Mouse (Mus musculus): ENCODE measurements at regions not wholly inside any gene's neighbourhood (a gene's known extent, or its start where the extent isn't known, plus 50 kb on each side); places are given as distances from the start of the nearest gene placed in this dataset.

DNA sequence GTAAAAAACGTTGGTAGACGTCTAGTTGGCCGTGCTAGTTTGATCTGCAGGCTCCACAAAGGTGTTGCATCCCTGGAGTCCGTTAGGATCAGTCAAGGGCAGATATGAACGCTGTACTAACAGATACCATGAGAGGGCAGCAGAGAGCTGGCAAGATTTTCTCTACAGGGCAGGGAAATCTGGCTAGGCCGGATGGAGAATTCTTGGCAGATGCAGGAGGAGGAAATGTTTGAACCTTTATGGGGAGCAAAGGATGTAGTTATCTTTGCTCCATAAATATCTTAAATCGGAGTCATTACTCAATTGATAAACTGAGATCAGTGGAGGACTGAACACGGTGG lies 547.2 kb downstream of the Sqor start:
- peaks cover 2% of the 10 kb centered on the region for H3K9me3 ChIP-seq (replicated peaks; ENCODE audit: low read length)
- H3K9ac ChIP-seq (ENCODE audit: insufficient read depth, low read depth): no peak overlapping the region
- H3K27me3 ChIP-seq (replicated peaks): no peaks in the 10 kb centered on the region
- no peak overlapping the region for H3K27ac ChIP-seq (ENCODE audit: insufficient read depth, low read depth)
- TF ChIP-seq TBP (conservative IDR thresholded peaks at IDR 0.05; ENCODE audit: low read depth, low read length) (no peak), ZMIZ1 (IDR thresholded peaks at IDR 0.05; ENCODE audit: low read depth, low read length) (no peak), CHD1 (IDR thresholded peaks at IDR 0.05; ENCODE audit: low read depth, low read length) (no peak), USF2 (conservative IDR thresholded peaks at IDR 0.05; ENCODE audit: low read depth, low read length) (no peak), EP300 (IDR thresholded peaks at IDR 0.05; ENCODE audit: low read length) (no peak), SMC3 (IDR thresholded peaks at IDR 0.05; ENCODE audit: low read depth, low read length) (peak; percentile 49), MEF2A (IDR thresholded peaks at IDR 0.05; ENCODE audit: borderline replicate concordance, low read depth, low read length) (no peak), ZKSCAN1 (IDR thresholded peaks at IDR 0.05; ENCODE audit: borderline replicate concordance, low read depth, low read length) (no peak), GABPA (IDR thresholded peaks at IDR 0.05; ENCODE audit: insufficient replicate concordance, low read depth, low read length) (no peak), ETS1 (conservative IDR thresholded peaks at IDR 0.05; ENCODE audit: low read depth, low read length) (no peak), SIN3A (IDR thresholded peaks at IDR 0.05; ENCODE audit: low read length) (no peak), E2F4 (IDR thresholded peaks at IDR 0.05; ENCODE audit: insufficient replicate concordance, low read depth, low read length) (no peak), IRF4 (IDR thresholded peaks at IDR 0.05; ENCODE audit: low read depth, low read length) (no peak), RAD21 (IDR thresholded peaks at IDR 0.05; ENCODE audit: low read depth, low read length) (peak; percentile 57), UBTF (IDR thresholded peaks at IDR 0.05; ENCODE audit: low read depth, low read length) (no peak), CHD2 (IDR thresholded peaks at IDR 0.05; ENCODE audit: low read length) (no peak), USF1 (IDR thresholded peaks at IDR 0.05; ENCODE audit: low read depth, low read length) (no peak), BHLHE40 (IDR thresholded peaks at IDR 0.05; ENCODE audit: low read depth, low read length) (no peak), ZC3H11A (IDR thresholded peaks at IDR 0.05; ENCODE audit: low read depth, low read length) (no peak), RCOR1 (conservative IDR thresholded peaks at IDR 0.05; ENCODE audit: low read depth, low read length) (no peak), HCFC1 (IDR thresholded peaks at IDR 0.05; ENCODE audit: low read depth, low read length) (no peak), POLR2A (IDR thresholded peaks at IDR 0.05; ENCODE audit: low read depth, low read length) (no peak), CTCF (conservative IDR thresholded peaks at IDR 0.05 in 1 of 2, IDR thresholded peaks at IDR 0.05 in 1 of 2; ENCODE audit: low read depth in 2 of 2, low read length in 2 of 2) (peak; percentile 57 to 62), MXI1 (IDR thresholded peaks at IDR 0.05; ENCODE audit: low read depth, low read length) (no peak), ZNF384 (IDR thresholded peaks at IDR 0.05; ENCODE audit: low read depth, low read length) (no peak), TCF12 (IDR thresholded peaks at IDR 0.05; ENCODE audit: low read depth, low read length) (no peak)
- peak; percentile 33 for DNase-seq (ENCODE audit: extremely low read depth)
- H3K4me3 ChIP-seq (replicated peaks in 1 of 3; ENCODE audit: low read depth in 2 of 3, low read length in 2 of 3, poor library complexity in 1 of 3): no peak overlapping the region
- H3K4me2 ChIP-seq (ENCODE audit: insufficient read depth, low read depth, poor library complexity, severe bottlenecking): no peak overlapping the region
- no peaks in the 10 kb centered on the region for H3K79me2 ChIP-seq (replicated peaks; ENCODE audit: control insufficient read depth, extremely low read depth, insufficient read depth, poor library complexity, severe bottlenecking)
- H3K4me1 ChIP-seq (ENCODE audit: control insufficient read depth in 1 of 2, insufficient read depth in 2 of 2): no peaks in the 10 kb centered on the region
- H3K36me3 ChIP-seq (replicated peaks in 1 of 2; ENCODE audit: control insufficient read depth in 1 of 2, insufficient read depth in 1 of 2, low read length in 1 of 2): no peaks in the 10 kb centered on the region
- dilution Hi-C loops (cut with MboI; ENCODE audit: extremely low pct_ligation_motif_present, extremely low pct_unique_long_range_greater_than_20kb, low sequenced_read_pairs): no loop called here
- in situ Hi-C loops (cut with MboI; ENCODE audit: low pct_ligation_motif_present, low pct_unique_long_range_greater_than_20kb, low sequenced_read_pairs): loop anchor here (25.0 kb wide), 1 partner anchor 1900 kb away; no protein-coding TSS in a partner anchor
